Mouse (Mus musculus) limb, embryonic 15.5 days (tissue): ENCODE measurements around the gene Pnp. TPM values are rescaled to one million over a fixed set of nuclear protein-coding genes. Genes with fewer than 3 reads are reported as not detected.
A peak's percentile ranks its signal among the peaks of the same experiment; 100 is the strongest.
"Not testable (repeated sequence)": the region's sequence is repeated elsewhere in the genome, so short reads cannot be mapped to it uniquely, and the experiment has no call there.

Experiments used
- ATAC-seq: fragments of 200-750 bp; cut with Nextera tagmentation; 2 replicates; pipeline ENCODE4 v1.8.0; 2017; ENCODE audit warnings: low read depth, moderate TSS enrichment; ENCODE audit not compliant: insufficient number of reproducible peaks, low FRiP score, low TSS enrichment
- H3K27ac ChIP-seq: fragments of 300-500 bp; sonication (generic); 2 replicates; pipeline ENCODE4 v1.5.1; 2015; ENCODE audit warnings: moderate library complexity, mild to moderate bottlenecking, inconsistent platforms
- H3K27me3 ChIP-seq: fragments of 300-500 bp; sonication (generic); 2 replicates; pipeline ENCODE4 v1.6.1; 2015; ENCODE audit warnings: inconsistent platforms
- H3K36me3 ChIP-seq: fragments of 300-500 bp; sonication (generic); 2 replicates; pipeline ENCODE4 v1.6.1; 2015; ENCODE audit warnings: inconsistent platforms
- H3K4me1 ChIP-seq: fragments of 300-500 bp; sonication (generic); 2 replicates; pipeline ENCODE4 v1.6.1; 2015; ENCODE audit warnings: inconsistent platforms
- H3K4me2 ChIP-seq: fragments of 300-500 bp; sonication (generic); 2 replicates; pipeline ENCODE4 v1.6.1; 2015; ENCODE audit warnings: mild to moderate bottlenecking, inconsistent platforms
- H3K4me3 ChIP-seq: fragments of 300-500 bp; sonication (generic); 2 replicates; pipeline ENCODE4 v1.5.1; 2015; ENCODE audit warnings: mild to moderate bottlenecking, inconsistent platforms
- H3K9ac ChIP-seq: fragments of 300-500 bp; sonication (generic); 2 replicates; pipeline ENCODE4 v1.6.1; 2015; ENCODE audit warnings: inconsistent platforms
- H3K9me3 ChIP-seq: fragments of 300-500 bp; sonication (generic); 2 replicates; pipeline ENCODE4 v1.6.1; 2016; ENCODE audit warnings: inconsistent platforms
- WGBS: fragments of 180-500 bp; shearing (Covaris S2); methylation state at CpG from one replicate; pipeline ENCODE4 v1.1.7; 2015; 5-methylcytosine and 5-hydroxymethylcytosine counted together
- polyA plus RNA-seq: library from polyadenylated mRNA; unstranded; fragments of >200 nt; fragmentation: Nextera tagmentation; extraction: Ambion mirVana; gene quantifications from 2 replicates; pipeline ENCODE4 v1.2.1, GENCODE M21; 2015

The Pnp gene
- 52.0 and 54.8 TPM in 2 replicates for polyA plus RNA-seq

DNA sequence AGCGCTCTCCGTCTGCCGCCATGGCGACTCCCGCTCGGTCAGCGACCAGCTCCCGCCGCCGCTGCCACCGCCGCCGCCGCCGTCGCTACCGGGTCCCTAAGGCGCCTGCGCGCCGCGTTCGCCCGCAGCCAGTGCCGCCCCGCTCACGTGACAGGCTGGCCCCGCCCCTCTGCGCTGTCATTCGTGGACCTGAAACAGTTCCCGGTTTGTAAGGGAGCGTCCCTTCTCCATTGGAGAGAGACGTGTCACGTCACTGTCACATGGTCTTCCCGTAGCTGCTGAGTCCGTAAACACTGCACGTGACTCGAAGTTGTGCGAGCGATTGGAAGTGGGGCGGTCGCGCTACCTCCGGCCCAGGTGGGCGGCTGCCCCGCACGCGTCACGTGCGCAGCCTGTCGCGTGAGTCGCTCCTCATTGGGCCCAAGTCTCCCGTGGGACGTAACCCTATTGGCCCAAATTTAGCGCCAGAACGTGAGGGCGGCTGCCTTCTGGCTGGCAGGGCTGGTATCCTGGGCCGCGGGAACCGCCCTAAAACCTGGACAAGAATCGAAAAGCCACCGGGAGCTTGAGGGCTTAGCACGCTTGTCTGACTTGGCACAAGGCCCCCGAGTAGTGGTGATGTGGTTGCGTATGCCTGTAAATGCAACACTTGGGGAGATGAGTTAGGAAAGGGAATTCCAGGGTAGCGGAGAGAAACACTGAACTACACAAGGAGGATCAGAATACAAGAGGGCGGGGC is at the start of gene Pnp, which contains the start of gene Pip4p1:
Pnp (plus strand) TSS at position 329 of the 739 bp plus-strand sequence.
Pip4p1 (minus strand) TSS at position 103 of the 739 bp plus-strand sequence.
- Histone ChIP-seq H3K9me3 (no peaks in the 10 kb centered on the region), H3K4me3 (peak within 1 kb of the TSS; percentile 98), H3K27ac (peak within 1 kb of the TSS; percentile 90), H3K4me1 (peaks cover 18% of the 10 kb centered on the region), H3K4me2 (peak within 1 kb of the TSS; percentile 81), H3K27me3 (no peaks in the 10 kb centered on the region), H3K36me3 (peaks cover 33% of the 10 kb centered on the region), H3K9ac (peak within 1 kb of the TSS; percentile 94)
- under 1% methylated on average over 66 of the region's 68 CpGs for WGBS
- peak; percentile 99 for ATAC-seq

DNA sequence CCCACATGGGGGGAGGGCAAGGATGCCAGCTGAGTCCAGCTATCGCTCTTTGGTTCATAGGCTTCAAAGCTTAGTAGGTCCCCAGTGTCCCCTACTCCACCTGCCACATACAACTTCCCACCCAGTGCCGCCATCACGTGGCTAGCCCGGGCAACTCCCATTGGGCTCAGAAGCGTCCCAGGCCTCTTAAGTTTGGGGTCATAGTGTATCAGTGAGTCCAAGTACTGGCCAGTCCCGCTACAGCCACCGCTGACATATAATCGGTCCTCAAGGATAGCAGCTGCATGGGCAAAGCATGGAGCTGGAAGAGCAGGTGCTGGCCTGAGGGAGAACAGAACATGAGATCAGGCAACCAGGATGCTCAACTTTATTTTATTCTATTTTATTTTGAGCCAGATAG is 39.3 kb upstream of the Pnp start:
- ATAC-seq, result no peak
- H3K27ac ChIP-seq, result no peak overlapping the region
- H3K9me3 ChIP-seq, result no peaks in the 10 kb centered on the region
- peaks cover 15% of the 10 kb centered on the region for H3K27me3 ChIP-seq
- no peak overlapping the region for H3K4me2 ChIP-seq
- H3K4me1 ChIP-seq, result peaks cover 9% of the 10 kb centered on the region
- 95% methylated on average over 8 of the region's 8 CpGs for WGBS
- no peaks in the 10 kb centered on the region for H3K36me3 ChIP-seq
- H3K4me3 ChIP-seq, result no peak overlapping the region
- no peak overlapping the region for H3K9ac ChIP-seq

DNA sequence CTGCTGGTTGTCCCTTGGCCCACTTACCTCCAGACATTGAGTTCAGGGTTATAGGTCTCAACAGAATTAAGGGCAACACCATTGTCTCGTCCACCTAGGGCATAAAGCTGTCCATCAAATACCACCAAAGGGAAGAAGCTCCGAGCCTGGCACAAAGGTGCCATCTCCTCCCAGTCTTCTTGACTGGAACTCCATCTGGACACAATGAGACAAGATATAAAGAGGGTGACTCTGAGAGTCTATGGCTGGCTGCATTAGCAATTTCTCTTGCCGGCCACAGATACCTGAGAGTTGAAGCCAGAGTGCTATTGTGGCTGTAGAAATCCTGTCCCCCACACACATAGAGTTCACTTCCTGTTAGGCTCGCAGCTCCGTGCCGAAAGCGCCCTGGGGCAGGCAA is 38.8 kb upstream of the Pnp start:
- 78% methylated on average over 7 of the region's 7 CpGs for WGBS
- Histone ChIP-seq H3K4me2 (no peak overlapping the region), H3K9me3 (no peaks in the 10 kb centered on the region), H3K27me3 (peaks cover 20% of the 10 kb centered on the region), H3K27ac (no peak overlapping the region), H3K36me3 (no peaks in the 10 kb centered on the region), H3K4me3 (no peak overlapping the region), H3K4me1 (peaks cover 14% of the 10 kb centered on the region), H3K9ac (no peak overlapping the region)
- no peak for ATAC-seq

DNA sequence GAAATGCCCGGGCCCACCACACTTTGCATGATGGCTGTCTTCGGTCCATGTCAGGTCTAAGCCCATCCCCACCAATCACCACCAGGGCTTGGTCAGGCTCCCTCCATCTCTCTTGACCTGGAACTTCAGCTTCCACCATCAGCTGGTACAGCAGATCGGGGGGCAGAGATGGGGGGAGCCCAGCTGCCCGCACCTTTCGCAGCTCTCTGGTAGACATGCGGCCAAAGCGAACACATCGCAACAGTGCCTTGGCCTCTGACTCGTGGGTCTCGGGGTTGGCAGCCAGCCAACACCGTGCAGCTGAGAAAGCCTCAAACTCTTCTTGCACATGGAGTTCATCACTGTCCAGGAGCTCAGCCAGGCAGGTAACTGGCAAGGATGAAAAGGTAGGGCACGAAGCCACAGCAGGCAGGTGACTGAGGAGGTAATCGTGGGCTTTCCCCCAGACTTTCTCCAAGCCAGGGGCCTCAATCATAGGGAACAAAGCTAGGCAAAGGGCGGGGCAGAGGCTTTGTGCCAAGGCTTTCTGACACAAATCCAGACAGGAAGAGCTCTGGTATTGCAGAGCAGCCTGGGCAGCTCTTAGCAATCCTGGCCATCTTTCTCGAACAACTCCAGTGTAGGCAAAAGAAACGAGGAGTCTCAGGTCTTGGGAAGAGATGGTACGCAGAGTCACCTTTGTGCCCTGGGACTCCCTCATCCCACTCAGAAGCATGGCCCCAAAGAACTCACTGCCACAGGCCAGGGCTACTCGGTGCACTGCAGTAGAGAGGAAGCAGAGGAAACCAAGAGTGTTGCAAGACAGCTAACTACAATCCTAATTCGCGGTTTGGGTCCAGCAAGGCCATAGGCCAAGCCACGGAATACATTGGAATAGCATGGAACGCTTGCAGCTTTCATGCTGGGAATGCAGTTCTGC is 38.1 kb upstream of the Pnp start:
- H3K4me2 ChIP-seq, result no peak overlapping the region
- H3K27me3 ChIP-seq, result peaks cover 26% of the 10 kb centered on the region
- H3K36me3 ChIP-seq, result no peaks in the 10 kb centered on the region
- no peaks in the 10 kb centered on the region for H3K9me3 ChIP-seq
- no peak overlapping the region for H3K9ac ChIP-seq
- no peak overlapping the region for H3K27ac ChIP-seq
- no peak for ATAC-seq
- 75% methylated on average over 22 of the region's 22 CpGs for WGBS
- no peak overlapping the region for H3K4me3 ChIP-seq
- peaks cover 15% of the 10 kb centered on the region for H3K4me1 ChIP-seq

- H3K9me3 ChIP-seq, result no peaks in the 10 kb centered on the region
- peaks cover 15% of the 10 kb centered on the region for H3K4me1 ChIP-seq
- no peak overlapping the region for H3K27ac ChIP-seq
- H3K9ac ChIP-seq, result no peak overlapping the region
- no peak for ATAC-seq
- H3K4me2 ChIP-seq, result no peak overlapping the region
- no peak overlapping the region for H3K4me3 ChIP-seq
- H3K27me3 ChIP-seq, result peaks cover 26% of the 10 kb centered on the region
- no peaks in the 10 kb centered on the region for H3K36me3 ChIP-seq
These were observed 35.5 kb upstream of the Pnp start for GRCm38 (mm10) chr14:50895407-50895806.

DNA sequence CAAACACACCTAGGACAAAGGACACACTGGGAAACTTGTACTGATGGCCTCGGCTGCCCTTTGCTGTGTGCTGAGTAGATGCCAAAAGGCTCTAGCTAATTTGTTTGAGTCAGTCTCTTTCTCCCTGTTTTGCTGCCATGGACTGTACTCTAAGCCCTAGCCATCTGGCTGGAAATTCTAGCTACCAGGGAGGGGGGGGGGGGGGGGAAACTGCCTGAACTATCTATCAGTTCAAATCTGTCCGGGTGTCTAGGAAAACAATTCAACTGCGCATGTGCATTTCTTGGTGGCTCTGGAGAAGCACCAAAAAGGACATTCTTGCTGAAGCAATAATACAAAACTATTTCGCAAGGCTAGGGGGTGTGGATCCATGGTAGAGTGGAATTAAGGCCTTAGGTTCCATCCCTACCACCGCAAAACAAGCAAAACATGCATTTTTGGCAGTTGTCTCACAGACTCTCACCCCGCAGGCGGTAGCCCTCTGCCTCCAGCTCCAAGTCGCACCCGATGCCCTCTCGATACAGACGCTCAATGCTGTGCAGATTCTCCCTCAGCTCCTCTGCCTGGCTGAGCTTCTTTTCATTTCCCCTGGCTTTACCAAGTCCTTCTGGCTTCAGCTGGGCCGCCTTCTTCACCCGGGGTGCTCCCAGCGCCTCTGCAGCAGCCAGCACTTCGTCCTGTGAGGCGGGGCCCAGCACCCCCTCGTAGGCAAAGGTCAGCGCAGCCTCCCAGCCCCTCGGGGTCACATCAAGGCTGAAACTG is 34.7 kb upstream of the Pnp start:
- Histone ChIP-seq H3K4me2 (peak overlapping the region; percentile 61), H3K4me3 (peak overlapping the region; percentile 35), H3K27ac (no peak overlapping the region), H3K36me3 (no peaks in the 10 kb centered on the region), H3K27me3 (peaks cover 26% of the 10 kb centered on the region), H3K9ac (peak overlapping the region; percentile 28; the same call in 1 of the 2 replicates), H3K4me1 (peaks cover 15% of the 10 kb centered on the region), H3K9me3 (no peaks in the 10 kb centered on the region)
- ATAC-seq, result no peak
- 16% methylated on average over 19 of the region's 19 CpGs for WGBS

GRCm38 (mm10) chr14:50896747-50897373 is 34.0 kb upstream of the Pnp start:
- Histone ChIP-seq H3K4me1 (peaks cover 15% of the 10 kb centered on the region), H3K4me3 (peak overlapping the region; percentile 35), H3K27ac (no peak overlapping the region), H3K9ac (peak overlapping the region; percentile 28; the same call in 1 of the 2 replicates), H3K4me2 (peak overlapping the region; percentile 61), H3K27me3 (peaks cover 26% of the 10 kb centered on the region), H3K36me3 (no peaks in the 10 kb centered on the region), H3K9me3 (no peaks in the 10 kb centered on the region)
- no peak for ATAC-seq
- 19% methylated on average over 23 of the region's 23 CpGs for WGBS

- H3K27me3 ChIP-seq, result peaks cover 26% of the 10 kb centered on the region
- peak within 1 kb of the TSS; percentile 28; the same call in 1 of the 2 replicates for H3K9ac ChIP-seq
- peaks cover 15% of the 10 kb centered on the region for H3K4me1 ChIP-seq
- peak within 1 kb of the TSS; percentile 35 for H3K4me3 ChIP-seq
- peak within 1 kb of the TSS; percentile 61 for H3K4me2 ChIP-seq
- no peaks in the 10 kb centered on the region for H3K9me3 ChIP-seq
- ATAC-seq, result no peak
- 26% methylated on average over 7 of the region's 7 CpGs for WGBS
- no peaks in the 10 kb centered on the region for H3K36me3 ChIP-seq
- no peak within 1 kb of the TSS for H3K27ac ChIP-seq
These were observed 33.5 kb upstream of the Pnp start, which contains the start of gene Klhl33 for GRCm38 (mm10) chr14:50897374-50897765. Klhl33 (minus strand) TSS chr14:50897507.

DNA sequence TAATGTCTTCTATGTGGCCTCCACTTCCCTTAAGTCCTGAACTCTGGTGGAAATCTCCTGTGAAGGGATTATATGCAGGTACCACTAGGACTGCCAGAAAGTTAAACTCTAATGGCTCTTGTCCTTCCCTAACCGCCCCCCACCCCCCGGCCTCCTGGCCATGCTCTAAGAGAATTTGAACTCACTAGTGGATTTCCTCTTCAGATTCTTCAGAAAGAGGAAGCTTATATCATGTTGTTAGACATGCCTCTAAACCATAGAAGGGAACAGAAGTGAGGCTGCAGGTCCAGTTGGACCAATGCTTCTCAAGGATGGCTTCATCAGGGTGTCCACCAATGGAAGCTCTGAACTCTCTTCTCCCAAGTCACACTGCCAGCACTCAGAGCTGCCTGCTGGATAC is 32.9 kb upstream of the Pnp start:
- Histone ChIP-seq H3K4me1 (peaks cover 10% of the 10 kb centered on the region), H3K27me3 (peaks cover 26% of the 10 kb centered on the region)
- 96% methylated on average over 2 of the region's 2 CpGs for WGBS
- not testable (repeated sequence) for H3K36me3 ChIP-seq, H3K9me3 ChIP-seq, H3K27ac ChIP-seq, ATAC-seq, H3K9ac ChIP-seq, H3K4me2 ChIP-seq, H3K4me3 ChIP-seq

GRCm38 (mm10) chr14:50903973-50904827 is 26.7 kb upstream of the Pnp start:
- peak overlapping the region; percentile 42; the same call in 1 of the 2 replicates for H3K9ac ChIP-seq
- peak overlapping the region; percentile 40 for H3K4me3 ChIP-seq
- ATAC-seq, result peak; percentile 71
- H3K27ac ChIP-seq, result peak overlapping the region; percentile 51; the same call in 1 of the 2 replicates
- H3K27me3 ChIP-seq, result no peaks in the 10 kb centered on the region
- peak overlapping the region; percentile 58 for H3K4me2 ChIP-seq
- no peaks in the 10 kb centered on the region for H3K9me3 ChIP-seq
- H3K36me3 ChIP-seq, result no peaks in the 10 kb centered on the region
- H3K4me1 ChIP-seq, result peaks cover 8% of the 10 kb centered on the region
- WGBS, result 4% methylated on average over 26 of the region's 26 CpGs
